Mouse (Mus musculus): ENCODE data around the gene Cxcl13.

GRCm38 (mm10) chr5:95925204-95925930, 31.4 kb upstream of the Cxcl13 start:
- TF ChIP-seq CTCF (IDR thresholded peaks at IDR 0.05; ENCODE audit: low read depth) (no peak), EP300 (optimal IDR thresholded peaks at IDR 0.05) (no peak)
